Mouse (Mus musculus) heart, embryonic 11.5 days (tissue): ENCODE data around the gene Tpm1. TPM values are rescaled to one million over a fixed set of nuclear protein-coding genes. Genes with fewer than 3 reads are reported as not detected.
A peak's percentile ranks its signal among the peaks of the same experiment; 100 is the strongest.

ENCODE experiments used
- ATAC-seq: fragments of 200-750 bp; cut with Nextera tagmentation; replicated peaks from 2 replicates; pipeline ENCODE4 v1.8.0; 2017; ENCODE audit warnings: moderate library complexity; ENCODE audit not compliant: insufficient number of reproducible peaks, low FRiP score, low TSS enrichment
- H3K27ac ChIP-seq: fragments of 300-500 bp; sonication (generic); 2 replicates; pipeline ENCODE4 v1.5.1; 2014; ENCODE audit warnings: mild to moderate bottlenecking, low read depth, low read length
- H3K27me3 ChIP-seq: fragments of 300-500 bp; sonication (generic); 2 replicates; pipeline ENCODE4 v1.6.1; 2014; ENCODE audit warnings: mild to moderate bottlenecking, low read length, mixed read lengths; ENCODE audit not compliant: control insufficient read depth, insufficient read depth
- H3K36me3 ChIP-seq: fragments of 300-500 bp; sonication (generic); 2 replicates; pipeline ENCODE4 v1.6.1; 2014; ENCODE audit warnings: mild to moderate bottlenecking, low read length, moderate library complexity, mixed read lengths; ENCODE audit not compliant: control insufficient read depth, insufficient read depth
- H3K4me1 ChIP-seq: fragments of 300-500 bp; sonication (generic); 2 replicates; pipeline ENCODE4 v1.6.1; 2014; ENCODE audit warnings: low read length; ENCODE audit not compliant: control insufficient read depth, insufficient read depth
- H3K4me2 ChIP-seq: fragments of 300-500 bp; sonication (generic); 2 replicates; pipeline ENCODE4 v1.6.1; 2014; ENCODE audit warnings: mild to moderate bottlenecking, moderate library complexity
- H3K4me3 ChIP-seq: fragments of 300-500 bp; sonication (generic); 2 replicates; pipeline ENCODE4 v1.5.1; 2014; ENCODE audit warnings: low read depth, low read length
- H3K9ac ChIP-seq: fragments of 300-500 bp; sonication (generic); 2 replicates; pipeline ENCODE4 v1.6.1; 2014; ENCODE audit warnings: mild to moderate bottlenecking, low read depth, low read length, moderate library complexity
- H3K9me3 ChIP-seq: fragments of 300-500 bp; sonication (generic); replicated peaks from 2 replicates; pipeline ENCODE4 v1.6.1; 2016; ENCODE audit warnings: low read length; ENCODE audit not compliant: control insufficient read depth
- WGBS: fragments of 180-500 bp; shearing (Covaris S2); extraction: QIAGEN DNeasy Blood & Tissue Kit; methylation state at CpG from one replicate; pipeline ENCODE4 v1.1.7; 2014; ENCODE audit not compliant: insufficient replicate concordance; 5-methylcytosine and 5-hydroxymethylcytosine counted together
- polyA plus RNA-seq: library from polyadenylated mRNA; unstranded; fragments of >200 nt; fragmentation: Nextera tagmentation; extraction: Ambion mirVana; gene quantifications from 2 replicates; pipeline ENCODE4 v1.2.1, GENCODE M21; 2014

Gene Tpm1
- polyA plus RNA-seq, 1 experiment from 2014 or later, result 5,093 TPM

DNA sequence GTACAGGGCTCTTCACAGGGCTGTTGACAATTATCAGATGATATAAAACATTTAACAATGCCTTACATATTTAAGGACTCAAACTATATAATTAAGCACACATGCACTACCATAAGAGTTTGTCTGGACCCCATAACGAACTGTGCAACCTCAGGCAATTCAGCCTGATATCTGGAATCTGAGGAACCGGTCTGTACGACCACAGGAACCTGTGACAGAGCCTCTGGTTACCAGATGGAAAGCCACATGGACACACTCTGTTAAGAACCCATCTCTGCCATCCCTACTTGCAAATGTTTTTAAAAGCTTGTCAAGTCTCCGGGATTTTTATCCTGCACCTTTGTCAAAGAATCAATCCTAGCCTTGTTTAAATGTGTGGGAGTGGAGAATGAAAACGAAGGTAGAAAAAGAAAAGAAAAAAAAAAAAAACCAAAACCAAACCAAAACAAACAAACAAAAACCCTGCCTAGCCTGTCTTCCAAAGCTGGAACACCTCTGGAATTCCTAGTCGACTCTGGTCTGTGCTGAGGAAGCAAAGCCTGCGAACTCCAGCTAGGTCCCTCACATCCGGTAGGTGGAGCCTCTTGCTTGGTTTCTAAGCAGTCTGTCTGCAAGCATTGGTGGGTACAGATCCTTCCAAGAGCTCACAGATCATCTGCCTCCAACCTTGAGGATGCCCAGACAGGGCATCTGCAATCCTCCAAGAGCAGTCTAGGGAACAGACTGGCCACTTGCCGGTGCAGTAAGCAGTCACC, 4.5 kb downstream of the Tpm1 start:
- ATAC-seq, result no peak
- H3K4me2 ChIP-seq, result peak overlapping the region; percentile 87
- 22% methylated on average over 9 of the region's 9 CpGs for WGBS
- no peaks in the 10 kb centered on the region for H3K9me3 ChIP-seq
- H3K9ac ChIP-seq, result peak overlapping the region; percentile 99
- H3K27me3 ChIP-seq, result no peaks in the 10 kb centered on the region
- H3K4me3 ChIP-seq, result peak overlapping the region; percentile 86
- peaks cover 9% of the 10 kb centered on the region; the same call in 1 of the 2 replicates for H3K36me3 ChIP-seq
- peak overlapping the region; percentile 99 for H3K27ac ChIP-seq
- H3K4me1 ChIP-seq, result peaks cover 37% of the 10 kb centered on the region

DNA sequence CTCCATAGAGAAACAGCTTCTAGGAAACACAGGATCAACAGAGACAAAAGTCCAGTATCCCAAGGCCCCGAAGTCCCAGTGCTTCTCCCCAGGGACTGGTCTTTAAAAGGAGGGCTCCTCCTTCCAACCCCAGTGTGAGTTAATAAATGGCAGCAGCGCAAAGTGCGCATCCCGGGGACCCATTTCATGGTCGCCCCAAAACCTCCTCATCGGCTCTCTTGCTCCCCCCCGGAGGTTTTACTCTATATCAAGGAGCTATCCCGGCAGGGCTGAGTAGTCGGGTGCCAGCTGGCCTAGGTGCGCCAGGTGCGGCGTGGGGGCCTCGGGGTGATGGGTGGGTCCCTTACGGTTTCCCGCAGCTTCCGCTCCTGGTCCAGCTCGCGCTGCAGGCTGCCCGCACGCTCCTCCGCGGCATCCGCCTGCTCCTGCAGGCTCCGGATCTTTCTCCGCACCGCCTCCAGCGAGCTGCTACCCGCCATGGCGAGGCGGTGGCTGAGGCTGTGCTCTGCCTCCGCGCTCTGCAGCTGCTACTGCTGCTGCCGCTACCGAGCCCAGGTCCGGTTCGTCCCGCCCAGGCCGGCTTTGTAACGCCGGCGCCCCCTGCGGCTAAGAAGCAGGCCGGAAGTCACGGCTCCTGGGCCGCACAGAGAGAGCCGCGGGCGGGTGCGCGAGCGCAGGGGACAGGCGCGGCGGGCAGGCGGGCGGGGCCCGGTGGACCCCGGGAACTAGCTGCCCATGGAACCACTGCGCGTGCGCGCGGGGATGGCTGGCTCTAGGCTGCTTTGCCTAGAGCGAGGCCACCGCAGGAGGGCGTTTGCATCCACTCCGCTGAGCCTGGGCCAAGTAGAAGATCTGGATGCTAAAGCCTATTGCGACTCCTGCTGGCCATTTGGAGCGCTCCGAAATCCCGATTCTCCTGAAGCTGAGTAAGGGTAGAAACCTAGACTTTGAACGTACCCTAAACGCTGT, 5.7 kb downstream of the Tpm1 start:
- no peaks in the 10 kb centered on the region for H3K27me3 ChIP-seq

DNA sequence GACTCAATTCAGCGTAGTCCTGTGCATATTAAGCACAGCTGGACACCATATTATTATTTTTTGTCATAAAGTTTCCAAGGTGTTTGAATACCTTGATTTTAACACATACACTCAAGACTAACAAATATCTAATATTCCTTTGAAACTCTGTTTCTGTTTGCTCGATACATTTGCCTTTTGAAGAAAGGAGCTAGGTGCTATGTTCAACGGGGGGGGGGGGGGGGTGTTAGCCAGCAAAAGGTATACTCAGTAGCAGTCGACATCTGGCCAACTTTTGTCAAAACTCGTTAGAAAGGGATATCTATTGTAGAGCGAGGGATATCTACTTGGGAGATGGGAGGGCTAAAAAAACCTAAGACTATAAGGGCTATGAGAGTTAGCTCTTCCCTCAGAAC, 6.4 kb downstream of the Tpm1 start:
- no peak for ATAC-seq
- Histone ChIP-seq H3K27ac (peak overlapping the region; percentile 99), H3K4me3 (peak overlapping the region; percentile 86), H3K9ac (peak overlapping the region; percentile 99), H3K4me1 (peaks cover 54% of the 10 kb centered on the region), H3K36me3 (peaks cover 18% of the 10 kb centered on the region), H3K9me3 (no peaks in the 10 kb centered on the region), H3K4me2 (peak overlapping the region; percentile 87), H3K27me3 (no peaks in the 10 kb centered on the region)
- 24% methylated on average over 6 of the region's 6 CpGs for WGBS

More for the DNA sequence above, 5.7 kb downstream of the Tpm1 start:
- H3K27ac ChIP-seq, result peak overlapping the region; percentile 99
- H3K36me3 ChIP-seq, result peaks cover 15% of the 10 kb centered on the region
- peak overlapping the region; percentile 87 for H3K4me2 ChIP-seq
- peak overlapping the region; percentile 99 for H3K9ac ChIP-seq
- H3K4me1 ChIP-seq, result peaks cover 47% of the 10 kb centered on the region
- H3K9me3 ChIP-seq, result no peaks in the 10 kb centered on the region
- peak; percentile 84 for ATAC-seq
- peak overlapping the region; percentile 86 for H3K4me3 ChIP-seq
- WGBS, result under 1% methylated on average over 73 of the region's 73 CpGs

DNA sequence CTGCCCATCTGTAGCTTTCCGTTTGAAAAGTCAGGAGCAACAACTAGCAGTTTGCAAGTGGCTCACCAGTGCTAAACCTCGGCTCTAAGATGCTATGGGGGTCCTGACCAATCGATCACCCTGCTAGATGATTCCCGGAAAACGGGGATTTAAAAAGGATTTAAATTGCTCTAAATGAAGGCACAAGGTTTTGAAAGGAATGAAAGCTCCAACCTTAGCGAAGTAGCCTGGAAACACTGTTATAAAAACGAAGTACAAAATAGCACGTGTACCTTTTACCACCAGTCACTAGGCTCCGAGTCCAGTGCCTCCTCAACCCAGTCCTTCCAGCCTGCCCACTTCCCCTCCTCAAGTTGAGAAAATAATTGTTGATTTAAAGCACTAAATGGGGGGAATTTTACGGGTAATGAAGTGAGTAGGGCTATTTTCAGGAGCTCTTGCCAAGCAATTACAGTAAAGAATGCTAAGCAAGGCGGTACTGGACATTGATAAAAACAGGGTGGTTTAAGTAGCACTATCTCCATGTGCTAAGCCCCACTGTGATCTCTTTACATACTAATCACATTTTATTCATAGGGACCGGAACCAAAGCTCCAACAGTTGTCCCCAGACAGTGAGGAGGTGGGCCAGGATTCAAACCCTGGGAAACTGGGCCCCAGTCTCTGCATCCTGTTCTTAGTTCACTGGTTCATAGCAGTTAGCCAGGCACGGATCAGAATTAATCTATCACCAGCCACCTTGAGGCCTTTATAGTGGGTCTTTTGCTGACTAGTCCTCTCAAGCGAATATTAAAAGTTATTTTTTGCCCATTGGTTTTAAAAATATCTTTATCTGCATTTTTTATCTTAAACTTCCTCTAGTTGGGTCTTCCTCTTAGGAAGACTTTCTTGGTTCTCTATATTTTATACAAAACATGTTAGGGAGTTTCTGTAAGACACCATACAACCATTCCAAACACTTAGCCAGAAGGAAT, 7.1 kb downstream of the Tpm1 start:
- H3K4me1 ChIP-seq, result peaks cover 51% of the 10 kb centered on the region
- H3K4me2 ChIP-seq, result peak overlapping the region; percentile 87
- WGBS, result 43% methylated on average over 14 of the region's 14 CpGs

DNA sequence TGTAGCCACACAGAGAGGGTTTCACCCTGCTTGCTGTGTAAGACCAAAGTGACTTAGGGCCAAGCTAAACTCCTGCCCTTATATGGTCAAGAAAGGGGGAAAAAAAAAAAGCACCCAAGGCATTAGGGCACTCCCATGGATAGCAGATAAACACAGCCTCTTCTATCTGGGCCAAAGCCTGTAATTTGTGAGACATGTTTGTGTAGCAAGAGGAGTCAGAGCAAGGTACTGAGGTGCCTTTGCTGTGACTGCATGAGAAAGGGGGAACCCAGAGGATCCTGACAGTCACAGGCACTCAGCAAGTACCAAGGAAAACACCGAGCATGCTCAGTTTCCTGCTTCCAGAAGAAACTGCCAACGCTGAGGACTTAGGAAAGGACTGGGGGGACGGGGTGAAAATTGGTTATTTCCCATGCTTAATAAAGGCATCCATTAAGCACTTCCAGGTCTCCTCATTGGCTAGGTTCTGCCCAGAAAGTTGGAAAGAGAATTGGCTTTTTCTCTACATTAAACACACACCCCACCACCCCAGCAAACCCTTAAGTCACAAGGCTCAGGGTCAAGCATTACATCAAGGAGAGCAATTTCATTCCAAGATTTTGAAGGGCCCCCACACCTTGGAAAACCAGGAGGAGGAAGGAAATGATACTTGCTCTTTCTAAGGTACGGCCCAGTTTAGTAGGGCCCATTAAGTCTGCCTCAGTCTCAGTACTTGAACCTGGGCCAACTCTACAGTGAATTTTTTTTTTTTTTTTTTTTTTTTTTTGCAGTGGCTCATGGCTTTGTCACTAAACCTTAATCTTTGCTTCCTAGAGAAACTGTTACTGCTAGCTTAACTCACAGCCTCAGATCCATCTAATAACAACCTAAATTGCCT, 8.0 kb downstream of the Tpm1 start:
- H3K27me3 ChIP-seq, result no peaks in the 10 kb centered on the region
- H3K36me3 ChIP-seq, result peaks cover 26% of the 10 kb centered on the region
- H3K4me2 ChIP-seq, result peak overlapping the region; percentile 87
- peak overlapping the region; percentile 99 for H3K27ac ChIP-seq
- H3K9me3 ChIP-seq, result no peaks in the 10 kb centered on the region
- peak overlapping the region; percentile 99 for H3K9ac ChIP-seq
- 34% methylated on average over 4 of the region's 4 CpGs for WGBS
- peaks cover 54% of the 10 kb centered on the region for H3K4me1 ChIP-seq
- H3K4me3 ChIP-seq, result peak overlapping the region; percentile 86
- no peak for ATAC-seq

More for the DNA sequence above, 7.1 kb downstream of the Tpm1 start:
- H3K27me3 ChIP-seq, result no peaks in the 10 kb centered on the region
- H3K4me3 ChIP-seq, result peak overlapping the region; percentile 86
- H3K27ac ChIP-seq, result peak overlapping the region; percentile 99
- H3K36me3 ChIP-seq, result peaks cover 20% of the 10 kb centered on the region
- no peak for ATAC-seq
- H3K9ac ChIP-seq, result peak overlapping the region; percentile 99
- no peaks in the 10 kb centered on the region for H3K9me3 ChIP-seq

DNA sequence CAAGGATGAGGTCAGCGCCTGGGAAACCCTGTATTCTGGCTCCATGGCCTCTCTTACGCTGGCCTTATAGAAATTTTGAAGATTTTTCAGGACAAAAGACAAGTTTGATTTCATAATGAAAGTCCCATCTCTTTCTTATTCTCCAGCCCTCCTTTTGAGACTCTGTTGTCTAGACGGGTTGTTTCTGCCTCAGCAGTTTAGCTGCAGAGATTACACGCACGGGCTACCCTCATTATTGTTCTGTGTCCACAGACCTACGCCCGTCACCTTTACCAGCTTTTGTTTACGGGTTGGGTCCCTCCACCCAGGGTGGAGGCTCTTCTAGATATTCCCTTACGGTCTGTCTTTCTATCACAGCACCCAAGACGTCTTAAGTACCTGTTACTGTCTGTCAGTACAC, 9.3 kb downstream of the Tpm1 start:
- Histone ChIP-seq H3K27me3 (no peaks in the 10 kb centered on the region), H3K9ac (no peak overlapping the region), H3K9me3 (peaks cover 2% of the 10 kb centered on the region; the same call in 1 of the 2 replicates), H3K4me1 (peaks cover 56% of the 10 kb centered on the region), H3K4me2 (peak overlapping the region; percentile 87), H3K36me3 (peaks cover 40% of the 10 kb centered on the region), H3K4me3 (no peak overlapping the region), H3K27ac (0 out of 2 replicates have a peak overlapping the region, but pooled peaks have one; percentile 99)
- 77% methylated on average over 10 of the region's 10 CpGs for WGBS
- no peak for ATAC-seq

DNA sequence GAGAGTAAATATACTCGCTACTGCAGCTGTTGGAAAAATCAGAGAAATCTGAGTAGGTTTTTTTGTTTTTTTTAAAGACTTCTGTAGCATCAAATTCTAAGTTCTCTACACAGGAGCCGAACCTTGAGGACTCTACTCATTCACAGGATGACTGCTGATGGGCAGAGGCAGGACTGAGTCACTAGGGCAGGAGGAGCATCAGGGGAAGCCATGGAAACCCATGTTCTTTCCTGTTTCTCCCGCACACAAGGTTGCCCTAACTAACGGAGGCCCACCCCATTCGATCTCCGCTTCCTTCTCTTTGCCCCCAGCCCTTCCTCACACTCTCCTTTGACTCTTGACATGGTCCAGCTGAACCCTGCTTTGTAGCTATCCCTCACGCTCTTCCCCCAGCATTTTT, 10.5 kb downstream of the Tpm1 start:
- Histone ChIP-seq H3K9me3 (peaks cover 3% of the 10 kb centered on the region; the same call in 1 of the 2 replicates), H3K27ac (no peak overlapping the region), H3K4me3 (no peak overlapping the region), H3K4me1 (peaks cover 53% of the 10 kb centered on the region), H3K36me3 (peaks cover 48% of the 10 kb centered on the region), H3K4me2 (no peak overlapping the region), H3K27me3 (no peaks in the 10 kb centered on the region), H3K9ac (0 out of 2 replicates have a peak overlapping the region, but pooled peaks have one; percentile 16)
- WGBS, result 77% methylated on average over 7 of the region's 7 CpGs
- no peak for ATAC-seq
